Mouse (Mus musculus) MEL (cell line): ENCODE results near the gene 2610318N02Rik. TPM values are rescaled to one million over a fixed set of nuclear protein-coding genes. Genes with fewer than 3 reads are reported as not detected.
A peak's percentile ranks its signal among the peaks of the same experiment; 100 is the strongest.

Experiments
- DNase-seq: peaks from one replicate; pipeline ENCODE4 v3.0.0; 2011; ENCODE audit warnings: low read depth, low spot score
- H3K27ac ChIP-seq: 2 replicates; pipeline ENCODE4 v1.5.1; 2012; ENCODE audit warnings: low read depth, mild to moderate bottlenecking, control low read depth, low read length, moderate library complexity; ENCODE audit not compliant: control insufficient read depth
- H3K27me3 ChIP-seq, 2 experiments: fragments of 150-350 bp in 1 of 2; sonication (generic) in 1 of 2; 2 replicates each; pipeline ENCODE4 v1.6.1; 2012; ENCODE audit warnings: low read length in 2 of 2, mild to moderate bottlenecking in 2 of 2, improper control_type of control experiment in 1 of 2, moderate library complexity in 1 of 2; ENCODE audit not compliant: insufficient read depth in 2 of 2, control insufficient read depth in 1 of 2
- H3K36me3 ChIP-seq, 2 experiments: 2 replicates each; pipeline ENCODE4 v1.6.1; 2012 to 2014; ENCODE audit warnings: low read length in 2 of 2, improper control_type of control experiment in 1 of 2, inconsistent platforms in 1 of 2, mild to moderate bottlenecking in 1 of 2; ENCODE audit not compliant: insufficient read depth in 2 of 2, control insufficient read depth in 1 of 2
- H3K4me1 ChIP-seq, 2 experiments: fragments of 150-350 bp in 1 of 2; sonication (generic) in 1 of 2; 2 replicates each; pipeline ENCODE4 v1.6.1; 2012; ENCODE audit warnings: low read length in 2 of 2, improper control_type of control experiment in 1 of 2, mild to moderate bottlenecking in 1 of 2; ENCODE audit not compliant: insufficient read depth in 2 of 2, control insufficient read depth in 1 of 2
- H3K4me3 ChIP-seq, 2 experiments: fragments of 150-350 bp in 1 of 2; sonication (generic) in 1 of 2; 2 replicates each; pipeline ENCODE4 v1.5.1; 2012; ENCODE audit warnings: low read depth in 2 of 2, low read length in 2 of 2, mild to moderate bottlenecking in 2 of 2, moderate library complexity in 2 of 2, control low read depth in 1 of 2, improper control_type of control experiment in 1 of 2; ENCODE audit not compliant: control insufficient read depth in 1 of 2, insufficient read depth in 1 of 2
- H3K79me2 ChIP-seq: 2 replicates; pipeline ENCODE4 v1.6.1; 2012; ENCODE audit warnings: mild to moderate bottlenecking, low read length, moderate library complexity; ENCODE audit not compliant: control insufficient read depth, poor library complexity, insufficient read depth
- H3K9ac ChIP-seq: 2 replicates; pipeline ENCODE4 v1.6.1; 2012; ENCODE audit warnings: low read depth, mild to moderate bottlenecking, control low read depth, low read length, moderate library complexity; ENCODE audit not compliant: control insufficient read depth, poor library complexity, severe bottlenecking
- H3K9me3 ChIP-seq: fragments of 150-350 bp; sonication (generic); replicated peaks from 2 replicates; pipeline ENCODE4 v1.6.1; 2012; ENCODE audit warnings: mild to moderate bottlenecking, low read length, improper control_type of control experiment, moderate library complexity; ENCODE audit not compliant: insufficient read depth
- BHLHE40 ChIP-seq: IDR thresholded peaks from 2 replicates; pipeline ENCODE4 v1.6.1; 2012; ENCODE audit warnings: low read depth, mild to moderate bottlenecking, inconsistent platforms, low read length, improper control_type of control experiment, borderline replicate concordance
- CHD1 ChIP-seq: IDR thresholded peaks from 2 replicates; pipeline ENCODE4 v1.6.1; 2012; ENCODE audit warnings: low read depth, mild to moderate bottlenecking, inconsistent platforms, low read length, improper control_type of control experiment
- CHD2 ChIP-seq: IDR thresholded peaks from 2 replicates; pipeline ENCODE4 v1.6.1; 2011; ENCODE audit warnings: low read length, improper control_type of control experiment
- CTCF ChIP-seq, 3 experiments: IDR thresholded peaks in 2 of 3; conservative IDR thresholded peaks in 1 of 3; 2 replicates each; pipeline ENCODE4 v1.5.1; 2011 to 2012; ENCODE audit warnings: low read length in 3 of 3, low read depth in 2 of 3, mild to moderate bottlenecking in 2 of 3, improper control_type of control experiment in 1 of 3, inconsistent platforms in 1 of 3, mixed read lengths in 1 of 3, moderate library complexity in 1 of 3; ENCODE audit not compliant: control insufficient read depth in 1 of 3, insufficient read depth in 1 of 3, poor library complexity in 1 of 3, severe bottlenecking in 1 of 3
- ELF1 ChIP-seq: IDR thresholded peaks from 2 replicates; pipeline ENCODE4 v1.6.1; 2014; ENCODE audit warnings: low read depth, mild to moderate bottlenecking, inconsistent platforms, low read length, improper control_type of control experiment, moderate library complexity
- GABPA ChIP-seq: IDR thresholded peaks from 2 replicates; pipeline ENCODE4 v1.6.1; 2012; ENCODE audit warnings: low read depth, mild to moderate bottlenecking, inconsistent platforms, low read length, improper control_type of control experiment, moderate library complexity
- HCFC1 ChIP-seq: IDR thresholded peaks from 2 replicates; pipeline ENCODE4 v1.6.1; 2012; ENCODE audit warnings: low read depth, mild to moderate bottlenecking, inconsistent platforms, low read length, improper control_type of control experiment, moderate library complexity
- KAT2A ChIP-seq: conservative IDR thresholded peaks from 2 replicates; pipeline ENCODE4 v1.6.1; 2012; ENCODE audit warnings: low read depth, low read length, improper control_type of control experiment, inconsistent platforms
- MAFK ChIP-seq: IDR thresholded peaks from 2 replicates; pipeline ENCODE4 v1.6.1; 2011; ENCODE audit warnings: low read depth, mild to moderate bottlenecking, low read length, improper control_type of control experiment, borderline replicate concordance
- MAX ChIP-seq: IDR thresholded peaks from 2 replicates; pipeline ENCODE4 v1.6.1; 2011; ENCODE audit warnings: low read length, improper control_type of control experiment
- MEF2A ChIP-seq: IDR thresholded peaks from 2 replicates; pipeline ENCODE4 v1.6.1; 2014; ENCODE audit warnings: low read depth, mild to moderate bottlenecking, inconsistent platforms, low read length, improper control_type of control experiment; ENCODE audit not compliant: poor library complexity, insufficient replicate concordance, severe bottlenecking; ENCODE audit errors: extremely low read depth
- MXI1 ChIP-seq: IDR thresholded peaks from 2 replicates; pipeline ENCODE4 v1.6.1; 2011; ENCODE audit warnings: mild to moderate bottlenecking, low read depth, low read length, improper control_type of control experiment
- MYB ChIP-seq: IDR thresholded peaks from 2 replicates; pipeline ENCODE4 v1.6.1; 2011; ENCODE audit warnings: mild to moderate bottlenecking, low read depth, low read length, improper control_type of control experiment
- MYC ChIP-seq: IDR thresholded peaks from 2 replicates; pipeline ENCODE4 v1.6.1; 2011; ENCODE audit warnings: low read depth, mild to moderate bottlenecking, low read length, improper control_type of control experiment, moderate library complexity
- NELFE ChIP-seq: IDR thresholded peaks from 2 replicates; pipeline ENCODE4 v1.6.1; 2011; ENCODE audit warnings: low read depth, low read length, improper control_type of control experiment
- NRF1 ChIP-seq: IDR thresholded peaks from 2 replicates; pipeline ENCODE4 v1.6.1; 2014; ENCODE audit warnings: low read depth, mild to moderate bottlenecking, inconsistent platforms, low read length, improper control_type of control experiment, moderate library complexity; ENCODE audit not compliant: poor library complexity, insufficient read depth, severe bottlenecking
- POLR2A ChIP-seq, 2 experiments: IDR thresholded peaks; 2 replicates each; pipeline ENCODE4 v1.6.1; 2011 to 2012; ENCODE audit warnings: low read length in 2 of 2, mild to moderate bottlenecking in 2 of 2, control low read depth in 1 of 2, improper control_type of control experiment in 1 of 2, low read depth in 1 of 2, moderate library complexity in 1 of 2; ENCODE audit not compliant: control insufficient read depth in 1 of 2, insufficient read depth in 1 of 2, poor library complexity in 1 of 2
- POLR2AphosphoS2 ChIP-seq: IDR thresholded peaks from 2 replicates; pipeline ENCODE4 v1.6.1; 2011; ENCODE audit warnings: low read length, improper control_type of control experiment
- RAD21 ChIP-seq: IDR thresholded peaks from 2 replicates; pipeline ENCODE4 v1.6.1; 2011; ENCODE audit warnings: mild to moderate bottlenecking, low read depth, low read length, improper control_type of control experiment
- RCOR1 ChIP-seq: IDR thresholded peaks from 2 replicates; pipeline ENCODE4 v1.6.1; 2012; ENCODE audit warnings: low read depth, mild to moderate bottlenecking, inconsistent platforms, low read length, improper control_type of control experiment
- SIN3A ChIP-seq: IDR thresholded peaks from 2 replicates; pipeline ENCODE4 v1.6.1; 2012; ENCODE audit warnings: low read length, improper control_type of control experiment, inconsistent platforms
- SMC3 ChIP-seq: IDR thresholded peaks from 2 replicates; pipeline ENCODE4 v1.6.1; 2011; ENCODE audit warnings: low read depth, low read length, improper control_type of control experiment
- TAL1 ChIP-seq: IDR thresholded peaks from 2 replicates; pipeline ENCODE4 v1.6.1; 2012; ENCODE audit warnings: mild to moderate bottlenecking, inconsistent platforms, low read length, moderate library complexity, mixed read lengths
- TBP ChIP-seq: IDR thresholded peaks from 2 replicates; pipeline ENCODE4 v1.8.0; 2011; ENCODE audit warnings: low read depth, low read length, improper control_type of control experiment
- USF1 ChIP-seq: IDR thresholded peaks from 2 replicates; pipeline ENCODE4 v1.6.1; 2014; ENCODE audit warnings: low read depth, mild to moderate bottlenecking, inconsistent platforms, low read length, improper control_type of control experiment, moderate library complexity
- USF2 ChIP-seq, 2 experiments: IDR thresholded peaks; 2 replicates each; pipeline ENCODE4 v1.6.1; 2011 to 2012; ENCODE audit warnings: improper control_type of control experiment in 2 of 2, low read length in 2 of 2, borderline replicate concordance in 1 of 2, inconsistent platforms in 1 of 2, low read depth in 1 of 2, mild to moderate bottlenecking in 1 of 2; ENCODE audit not compliant: insufficient read depth in 1 of 2
- ZC3H11A ChIP-seq: IDR thresholded peaks from 2 replicates; pipeline ENCODE4 v1.6.1; 2012; ENCODE audit warnings: low read depth, mild to moderate bottlenecking, inconsistent platforms, low read length, improper control_type of control experiment
- ZKSCAN1 ChIP-seq: IDR thresholded peaks from 2 replicates; pipeline ENCODE4 v1.6.1; 2012; ENCODE audit warnings: low read depth, mild to moderate bottlenecking, inconsistent platforms, low read length, improper control_type of control experiment, moderate library complexity
- ZMIZ1 ChIP-seq: IDR thresholded peaks from 2 replicates; pipeline ENCODE4 v1.6.1; 2012; ENCODE audit warnings: low read depth, mild to moderate bottlenecking, inconsistent platforms, low read length, improper control_type of control experiment, moderate library complexity
- ZNF384 ChIP-seq: IDR thresholded peaks from 2 replicates; pipeline ENCODE4 v1.6.1; 2012; ENCODE audit warnings: low read depth, mild to moderate bottlenecking, inconsistent platforms, low read length, improper control_type of control experiment
- polyA plus RNA-seq, 2 experiments: library from polyadenylated mRNA; stranded (reverse) in 1 of 2; unstranded in 1 of 2; fragments of >175 nt in 1 of 2; fragments of >200 nt in 1 of 2; gene quantifications; 2 replicates each; pipeline versions ENCODE4 v1.2.1 to v1.2.4; 2012; ENCODE audit warnings: low replicate concordance in 2 of 2, low read depth in 1 of 2; ENCODE audit not compliant: insufficient read length in 2 of 2, insufficient read depth in 1 of 2, missing spikeins in 1 of 2
- total RNA-seq: library from RNA; depleted of rRNA; stranded (reverse); fragments of 300-350 nt; gene quantifications from 2 replicates; pipeline ENCODE4 v1.2.3, GENCODE M21; 2012

The 2610318N02Rik gene
- total and polyA plus RNA-seq, 3 experiments: 23.8 to 80.6 TPM; not detected in 1

GRCm38 (mm10) chr16:17069511-17070443, 55.2 kb downstream of the 2610318N02Rik start, which contains the start of gene Ypel1:
Gene Ypel1 (plus strand): TSS chr16:17069696.
- Histone ChIP-seq H3K4me3 (peak within 1 kb of the TSS; percentile 71 to 79), H3K36me3 (peaks cover 0 to 13% of the 10 kb centered on the region in 2 experiments; a peak in 2 of 4 replicates), H3K27me3 (no peaks in the 10 kb centered on the region; a peak in 1 of 4 replicates), H3K9ac (peak within 1 kb of the TSS; percentile 61), H3K4me1 (peaks cover 2 to 12% of the 10 kb centered on the region in 2 experiments; a peak in 2 of 4 replicates), H3K79me2 (no peaks in the 10 kb centered on the region), H3K27ac (no peak within 1 kb of the TSS), H3K9me3 (no peaks in the 10 kb centered on the region)
- peak; percentile 67 for DNase-seq
- TF ChIP-seq TBP: no peak
- no peak for TF ChIP-seq TAL1
- TF ChIP-seq ZNF384: peak; percentile 62
- TF ChIP-seq ZMIZ1: no peak
- TF ChIP-seq MXI1: peak; percentile 70
- TF ChIP-seq ELF1: no peak
- TF ChIP-seq ZC3H11A: peak; percentile 44; the same call in 1 of the 2 replicates
- TF ChIP-seq HCFC1: no peak
- TF ChIP-seq POLR2AphosphoS2: no peak
- no peak for TF ChIP-seq ZKSCAN1
- peak; percentile 60 for TF ChIP-seq SMC3
- no peak for TF ChIP-seq RCOR1
- no peak for TF ChIP-seq MAX
- no peak for TF ChIP-seq MYB
- TF ChIP-seq NRF1: no peak
- TF ChIP-seq POLR2A (IDR thresholded peaks at IDR 0.05; ENCODE audit: control insufficient read depth in 1 of 2, insufficient read depth in 1 of 2, low read depth in 1 of 2, low read length in 2 of 2, poor library complexity in 1 of 2): peak in 1 of 2 experiments; percentile 34; a peak in 1 of 4 replicates
- peak; percentile 37; the same call in 1 of the 2 replicates for TF ChIP-seq MYC
- TF ChIP-seq USF2 (IDR thresholded peaks at IDR 0.05; ENCODE audit: borderline replicate concordance in 1 of 2, insufficient read depth in 1 of 2, low read depth in 1 of 2, low read length in 2 of 2): no peak
- TF ChIP-seq MAFK: no peak
- peak; percentile 35; the same call in 1 of the 2 replicates for TF ChIP-seq BHLHE40
- no peak for TF ChIP-seq CHD1
- TF ChIP-seq RAD21: peak; percentile 48
- TF ChIP-seq MEF2A: no peak
- peak in 2 of 3 experiments; percentile 28 to 70; a peak in 3 of 6 replicates for TF ChIP-seq CTCF (IDR thresholded peaks at IDR 0.05 in 2 of 3, conservative IDR thresholded peaks at IDR 0.05 in 1 of 3; ENCODE audit: control insufficient read depth in 1 of 3, insufficient read depth in 1 of 3, low read depth in 2 of 3, low read length in 3 of 3, poor library complexity in 1 of 3, severe bottlenecking in 1 of 3)
- no peak for TF ChIP-seq NELFE
- no peak for TF ChIP-seq KAT2A
- no peak for TF ChIP-seq GABPA
- TF ChIP-seq CHD2: no peak
- peak; percentile 58; the same call in 1 of the 2 replicates for TF ChIP-seq SIN3A
- TF ChIP-seq USF1: no peak
